Mouse (Mus musculus): Measurements from ENCODE around the gene Slc4a4.

GRCm38 (mm10) chr5:89278309-89278708 is 391.7 kb downstream of the Slc4a4 start:
- TF ChIP-seq CTCF (IDR thresholded peaks at IDR 0.05; ENCODE audit: low read depth, low read length) (no peak), POLR2A (IDR thresholded peaks at IDR 0.05; ENCODE audit: extremely low read depth, insufficient read depth, low read length) (no peak)
